Mouse (Mus musculus) NIH3T3 (cell line): ENCODE results near the gene Pfkfb3.

Source experiments
- DNase-seq: peaks from one replicate; pipeline ENCODE4 v3.0.0-alpha.2; 2012; ENCODE audit warnings: low read depth

The Pfkfb3 gene

DNA sequence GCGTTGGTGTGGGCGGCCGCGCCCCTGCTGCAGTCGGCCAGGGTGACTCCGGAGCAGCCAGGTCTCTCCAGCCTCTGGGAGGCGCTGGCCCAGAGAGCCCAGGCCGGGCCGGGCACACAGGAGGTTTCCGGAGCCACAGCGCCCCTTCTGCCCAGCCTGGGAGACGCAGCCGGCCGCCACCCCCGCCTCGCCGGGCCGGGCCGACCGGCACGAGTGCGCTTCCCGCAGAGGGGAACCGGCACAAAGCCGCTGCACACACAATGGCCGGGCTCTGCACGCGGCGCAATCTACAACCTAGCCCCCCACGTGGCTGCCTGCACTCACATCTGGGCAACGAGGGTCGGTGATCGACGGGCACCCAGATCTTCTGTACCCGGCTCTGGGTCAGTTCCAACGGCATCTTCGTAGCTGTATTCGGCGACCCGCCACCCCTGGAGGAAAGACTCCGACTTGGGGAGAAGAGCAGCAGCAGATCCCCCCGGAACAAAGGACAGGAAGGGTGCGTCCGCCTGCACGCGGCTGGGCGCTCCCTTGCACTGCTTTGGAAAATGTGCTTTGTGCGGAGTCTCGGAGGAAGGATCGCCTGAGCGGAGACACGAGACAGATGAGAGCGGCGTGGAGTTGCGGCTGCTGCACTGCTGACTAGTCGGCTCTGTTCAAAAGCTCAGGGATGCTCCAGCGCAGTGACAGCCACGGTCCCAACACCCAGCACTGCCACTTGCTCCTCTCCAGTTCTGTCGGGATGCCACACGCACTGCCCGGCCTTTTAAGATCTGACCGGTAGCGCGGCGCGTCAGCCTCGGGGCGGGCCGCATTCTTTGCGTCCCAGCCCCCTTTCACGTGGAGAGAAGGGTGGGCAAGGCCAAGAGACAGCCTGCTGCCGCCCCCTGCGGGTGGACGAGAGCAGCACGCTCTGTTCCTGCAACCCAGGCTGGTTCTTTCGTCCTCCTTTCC, 52.3 kb downstream of the Pfkfb3 start:
- DNase-seq, result peak; percentile 94

DNA sequence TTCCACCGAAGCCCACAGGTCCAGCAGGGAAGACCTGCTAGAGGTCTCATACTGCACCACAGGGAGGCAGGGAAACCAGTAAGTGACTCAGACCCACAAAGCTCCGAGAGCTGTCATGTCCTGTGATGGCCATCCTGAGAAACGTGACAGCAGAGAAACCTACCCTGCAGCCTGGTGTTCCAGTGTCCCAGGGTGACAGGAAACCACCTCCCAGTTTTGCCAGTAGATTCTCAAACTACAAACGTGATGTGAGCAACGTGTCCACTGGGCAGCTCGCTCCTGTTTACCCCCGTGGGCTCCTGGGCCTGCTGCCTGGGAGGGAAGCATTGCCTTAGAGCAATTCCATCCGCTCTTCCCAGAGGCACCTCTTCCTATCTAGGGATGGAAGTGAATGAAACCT, 53.2 kb downstream of the Pfkfb3 start:
- DNase-seq, result peak; percentile 51

DNA sequence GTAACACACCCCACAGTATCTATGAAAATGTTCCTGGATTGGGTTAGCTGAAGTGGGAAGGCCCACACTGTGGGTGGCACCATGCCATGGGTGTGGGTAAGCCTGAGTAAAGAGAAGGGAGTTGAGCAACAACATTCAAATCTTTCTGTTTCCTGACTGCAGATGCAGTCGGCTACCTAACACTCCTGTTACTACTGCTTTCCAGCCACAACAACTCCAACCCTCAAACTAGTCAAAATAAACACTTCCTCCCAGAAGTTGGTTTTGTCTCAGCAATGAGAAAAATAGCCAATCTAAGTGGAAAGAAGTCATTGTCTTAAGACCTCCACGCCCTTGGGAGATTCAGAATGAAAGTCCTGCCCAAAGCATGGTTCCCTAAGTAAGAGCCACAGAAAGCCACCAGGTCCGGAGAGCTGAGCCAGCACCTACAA, 57.3 kb downstream of the Pfkfb3 start:
- DNase-seq, result peak; percentile 67

DNA sequence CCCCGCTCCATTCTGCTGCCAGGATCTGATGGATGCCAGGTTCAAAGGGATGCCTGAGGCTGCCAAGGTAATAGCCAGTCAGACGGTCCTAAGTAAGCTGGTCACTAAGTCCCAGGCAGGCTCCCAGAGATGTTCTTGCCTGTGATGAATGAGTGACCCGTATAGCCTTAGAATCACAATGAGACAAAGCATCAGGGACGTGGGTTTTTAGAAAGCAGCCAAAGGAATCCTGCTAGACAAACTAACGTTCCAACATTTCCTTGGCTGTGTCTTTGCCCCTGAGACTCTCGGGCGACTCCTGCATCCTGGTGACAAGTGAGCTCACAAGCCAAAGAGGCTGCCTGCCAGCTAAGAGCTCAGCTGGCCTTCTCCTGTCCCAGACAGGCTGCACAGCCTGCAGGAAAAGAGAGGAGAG, 59.0 kb downstream of the Pfkfb3 start:
- DNase-seq, result no peak

DNA sequence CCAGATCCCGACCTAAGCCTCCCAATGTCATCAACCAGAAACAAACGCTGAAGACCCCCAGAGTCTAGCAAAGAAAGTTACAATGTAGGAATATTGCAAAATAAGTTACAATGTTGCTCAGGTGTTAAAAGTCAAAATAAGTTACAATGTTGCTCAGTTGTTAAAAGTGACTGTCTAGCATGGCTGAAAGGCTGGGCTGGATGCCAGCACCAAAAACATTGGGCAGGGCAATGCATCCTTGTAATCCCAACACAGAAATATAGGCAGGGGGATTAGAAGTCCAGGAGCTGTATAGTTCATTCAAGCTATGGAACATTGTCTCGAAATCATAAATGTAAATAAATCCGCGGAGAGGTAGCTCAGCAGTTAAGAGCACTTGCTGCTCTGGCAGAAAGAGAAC, 61.0 kb downstream of the Pfkfb3 start:
- DNase-seq, result no peak

DNA sequence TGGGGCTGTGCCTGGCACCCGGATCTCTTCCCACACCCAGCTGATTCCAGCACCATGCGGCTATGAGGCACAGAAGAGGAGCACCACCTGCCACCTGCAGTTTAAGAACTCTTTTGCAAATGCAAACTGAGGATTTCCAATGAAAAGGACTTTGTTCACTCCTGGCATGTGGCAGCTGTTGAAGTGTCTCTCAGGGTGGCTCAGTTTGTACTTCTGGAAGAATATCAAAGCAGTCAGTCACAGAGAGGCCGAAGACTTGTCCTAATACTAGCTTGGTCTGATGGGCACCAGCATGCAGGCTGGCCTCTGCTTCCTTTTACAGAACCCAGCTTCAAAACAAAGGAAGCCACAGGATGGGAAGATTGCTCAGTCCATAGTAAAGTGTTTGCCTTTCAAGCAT, 62.4 kb downstream of the Pfkfb3 start:
- no peak for DNase-seq

DNA sequence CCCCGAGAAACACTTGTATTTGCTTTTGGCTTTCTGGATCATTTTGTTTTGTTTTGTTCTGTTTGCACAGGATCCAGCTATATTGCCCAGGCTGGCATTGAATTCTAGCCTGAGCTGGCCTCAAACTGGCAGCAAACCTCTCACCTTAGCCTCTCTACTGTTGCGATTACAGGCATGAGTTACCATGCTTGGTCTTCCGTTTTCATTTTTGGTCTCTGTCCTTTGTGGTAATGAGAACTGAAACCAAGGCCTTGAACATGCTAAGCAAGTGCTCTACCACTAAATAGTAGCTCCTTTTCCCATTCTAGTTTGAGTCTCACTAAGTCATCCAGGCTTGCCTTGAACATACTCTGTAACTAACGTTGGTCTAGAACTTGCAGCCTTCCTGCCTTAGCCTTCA, 63.3 kb downstream of the Pfkfb3 start:
- DNase-seq, result no peak

DNA sequence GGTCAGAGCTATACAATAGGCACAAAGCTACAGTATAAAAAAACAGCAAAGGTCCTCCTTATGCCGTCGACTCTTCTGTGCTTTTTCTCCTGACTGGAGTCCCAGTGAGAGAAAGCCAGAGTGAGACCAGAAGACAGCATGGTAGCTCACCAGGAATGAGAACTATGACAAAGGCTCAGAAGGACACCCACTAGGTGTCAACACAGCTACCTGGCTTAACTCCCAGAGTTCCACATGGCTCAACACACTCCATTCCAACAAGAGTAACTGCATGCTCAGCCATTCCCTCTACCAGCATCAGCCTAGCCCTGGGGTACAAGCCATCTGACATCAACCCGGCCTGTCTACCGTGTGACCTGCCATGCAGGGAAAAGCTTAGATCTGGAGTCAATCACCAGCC, 70.7 kb downstream of the Pfkfb3 start:
- DNase-seq, result no peak

DNA sequence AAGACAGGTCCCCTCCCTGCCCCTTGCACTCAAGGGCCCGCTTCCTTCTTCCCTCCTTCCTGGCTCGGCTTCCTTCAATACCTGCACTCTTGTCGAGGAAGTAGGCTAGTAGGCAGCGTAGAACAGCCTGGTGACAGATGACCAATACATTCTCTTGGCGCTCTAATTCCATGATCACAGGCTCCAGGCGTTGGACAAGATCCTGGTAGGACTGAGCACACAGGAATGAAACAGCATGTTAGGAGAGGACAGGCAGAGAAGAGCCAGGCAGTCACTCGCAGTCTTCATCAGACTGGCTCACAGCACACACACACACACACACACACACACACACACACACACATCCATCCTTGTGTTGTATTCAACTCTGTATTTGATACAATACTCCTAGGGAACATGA, 71.5 kb downstream of the Pfkfb3 start:
- no peak for DNase-seq

DNA sequence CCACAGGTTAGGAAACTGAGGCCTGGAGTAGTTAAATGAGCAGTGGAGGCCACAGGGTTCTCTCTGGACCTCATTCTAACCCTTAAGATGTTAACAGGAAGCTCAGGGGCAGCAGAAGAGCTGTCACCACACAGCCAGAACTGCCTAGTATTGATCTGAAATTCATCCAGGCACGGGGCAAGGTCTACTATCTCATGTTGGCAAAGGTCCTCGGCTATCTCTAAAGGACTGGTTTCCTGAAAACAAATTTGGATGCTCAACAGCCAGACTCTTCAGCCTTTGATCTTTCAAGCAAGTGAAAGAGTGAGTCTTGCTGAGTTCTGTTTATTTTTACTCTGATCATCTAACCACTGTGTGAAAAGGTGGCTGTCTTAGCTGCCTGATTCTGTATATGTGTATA, 74.9 kb downstream of the Pfkfb3 start:
- DNase-seq, result no peak

DNA sequence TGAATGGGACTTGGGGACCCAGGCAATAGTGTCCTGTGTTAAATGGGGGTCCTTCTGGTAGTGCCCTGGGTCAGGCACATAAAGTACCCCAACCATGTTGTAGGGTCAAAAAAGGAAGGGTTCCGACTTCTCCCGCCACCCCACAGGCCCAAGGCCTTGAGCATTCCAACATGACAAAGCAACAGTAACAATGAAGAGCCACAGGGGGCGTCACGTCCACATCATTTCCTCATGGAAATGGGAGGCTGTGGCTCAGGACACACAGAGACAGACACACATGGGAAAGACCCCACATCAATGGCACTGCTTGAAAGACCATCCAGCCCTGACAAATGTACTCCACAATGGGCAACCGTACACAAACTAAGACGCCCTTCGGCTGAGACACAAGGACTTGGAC, 78.6 kb downstream of the Pfkfb3 start:
- DNase-seq, result no peak

DNA sequence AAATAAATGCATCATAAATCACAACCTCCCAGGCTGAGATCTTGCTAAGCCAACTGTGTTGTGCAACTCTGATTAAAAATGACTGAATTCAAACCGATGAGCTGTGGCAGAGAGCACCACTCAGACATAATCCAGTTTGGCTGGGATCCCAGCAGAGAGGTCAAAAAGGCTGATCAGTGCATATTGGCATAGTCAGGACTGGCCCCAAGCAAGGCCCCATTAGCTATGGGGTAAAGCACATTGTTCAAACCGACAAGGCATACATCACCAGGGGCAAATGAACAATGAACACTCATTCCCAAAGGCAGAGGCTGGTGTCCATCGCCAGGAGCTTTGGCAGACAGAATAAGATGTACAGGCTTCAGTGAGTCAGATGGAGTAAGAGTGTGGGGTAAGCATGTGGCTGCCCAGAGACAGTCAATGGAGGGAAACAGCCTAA, 89.2 kb downstream of the Pfkfb3 start:
- peak; percentile 97 for DNase-seq

DNA sequence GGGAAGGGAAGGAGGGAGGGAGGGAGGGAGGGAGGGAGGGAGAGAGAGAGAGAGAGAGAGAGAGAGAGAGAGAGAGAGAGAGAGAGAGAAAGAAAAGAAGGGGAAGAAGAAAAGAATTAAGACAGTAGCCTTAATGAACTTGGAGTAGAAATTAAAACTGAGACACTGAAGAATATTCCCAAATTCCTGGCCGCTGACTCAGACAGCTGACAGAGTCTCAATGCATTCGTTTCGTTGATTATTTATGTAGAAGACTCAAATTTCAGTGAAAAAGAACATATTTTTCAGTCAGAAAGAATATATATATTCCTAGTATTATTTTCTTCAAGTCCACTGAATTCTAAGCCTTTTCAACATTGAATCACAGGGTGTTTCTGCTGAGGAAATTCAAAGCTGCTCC, 92.9 kb downstream of the Pfkfb3 start:
- peak; percentile 54 for DNase-seq

DNA sequence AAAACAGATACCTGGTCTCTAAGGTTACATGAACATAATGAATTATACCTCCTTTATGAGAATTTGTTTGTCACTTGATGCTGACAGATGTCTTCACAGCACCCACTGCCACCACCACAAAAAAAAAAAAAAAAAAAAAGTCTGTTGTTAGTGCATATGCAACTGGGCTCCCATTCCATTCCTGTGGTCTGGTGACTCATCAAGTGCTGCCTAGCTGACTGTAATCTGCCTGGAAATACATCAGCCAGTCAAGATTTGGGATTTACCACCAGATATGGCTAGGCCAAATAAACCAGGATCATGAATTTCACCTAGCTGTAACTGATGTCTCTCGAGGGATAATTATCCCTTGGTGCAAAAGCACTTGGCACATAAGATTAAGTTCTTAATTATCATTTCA, 95.4 kb downstream of the Pfkfb3 start:
- DNase-seq, result peak; percentile 85

DNA sequence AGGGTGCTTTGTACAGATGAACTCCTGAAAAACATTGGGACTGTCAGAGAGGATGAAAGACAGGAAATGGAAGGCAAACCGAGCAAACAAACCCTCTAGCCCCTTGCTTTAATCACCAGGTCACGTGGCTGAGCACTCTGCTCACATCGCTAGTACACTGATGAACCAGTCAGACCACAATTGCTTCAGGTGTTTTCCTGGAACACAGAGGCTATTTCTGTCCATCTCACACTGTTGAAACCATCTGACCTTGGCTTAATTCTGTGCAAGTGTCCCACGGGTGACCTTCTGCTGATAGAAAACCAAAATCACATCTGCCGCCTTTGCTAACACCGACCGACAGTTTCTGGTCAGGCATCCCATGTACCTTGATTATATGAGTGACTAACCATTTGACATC, 96.0 kb downstream of the Pfkfb3 start:
- DNase-seq, result no peak

DNA sequence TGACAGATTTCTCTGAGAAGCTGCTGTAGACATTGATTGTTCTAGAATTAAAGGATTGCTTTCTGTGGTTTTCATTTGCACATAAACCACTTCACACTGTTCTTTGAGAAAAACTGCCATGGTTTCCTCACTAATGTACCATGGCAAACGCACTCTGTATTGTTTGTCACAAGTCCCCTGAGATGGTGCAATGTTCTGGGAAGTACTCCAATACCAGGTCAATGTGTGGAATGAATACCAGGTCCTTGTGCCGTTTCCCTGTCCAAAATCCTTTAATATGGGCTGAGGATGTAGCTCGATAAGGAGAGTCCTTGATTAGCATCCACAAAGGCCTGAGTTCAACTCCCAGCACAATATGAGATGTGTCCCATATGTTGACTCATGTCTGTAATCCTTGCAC, 105.2 kb downstream of the Pfkfb3 start:
- no peak for DNase-seq

DNA sequence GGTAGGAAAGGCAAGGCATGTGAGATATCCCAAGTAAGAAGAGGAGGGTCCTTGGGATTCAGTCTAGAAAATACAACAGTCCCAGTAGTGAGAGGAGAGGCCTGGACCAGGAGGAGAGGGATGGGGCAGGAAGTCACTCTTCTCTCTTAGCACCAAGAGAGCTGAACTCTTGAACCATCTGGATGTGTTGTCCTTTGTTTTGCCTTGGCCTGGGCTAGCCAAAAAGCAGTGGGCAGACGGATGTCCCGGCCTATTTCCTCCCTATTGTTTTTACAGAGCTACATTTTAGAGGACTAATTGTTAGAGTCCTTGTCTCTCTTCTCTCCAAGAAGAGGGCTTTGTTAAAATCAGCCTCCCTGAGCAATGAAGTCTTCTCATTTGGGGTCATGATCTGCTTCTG, 106.0 kb downstream of the Pfkfb3 start:
- no peak for DNase-seq

DNA sequence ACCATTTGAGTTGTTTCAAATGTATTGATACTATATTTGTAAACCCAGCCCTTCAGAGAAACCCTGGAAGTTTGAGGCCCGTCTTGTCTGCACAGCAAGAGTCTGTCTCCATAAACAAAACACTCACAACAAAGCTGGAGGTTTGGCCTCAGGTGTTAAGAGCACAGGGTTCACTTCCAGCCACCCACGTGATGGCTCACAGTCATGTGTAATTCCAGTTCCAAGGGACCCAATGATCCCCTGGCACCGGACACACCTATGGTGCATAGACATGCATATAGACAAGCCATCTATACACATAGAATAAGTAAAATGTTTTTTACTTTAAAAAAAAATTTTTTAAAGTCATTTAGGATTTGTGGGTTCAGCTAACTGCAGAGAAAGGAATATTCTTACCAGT, 108.2 kb downstream of the Pfkfb3 start:
- DNase-seq, result no peak

DNA sequence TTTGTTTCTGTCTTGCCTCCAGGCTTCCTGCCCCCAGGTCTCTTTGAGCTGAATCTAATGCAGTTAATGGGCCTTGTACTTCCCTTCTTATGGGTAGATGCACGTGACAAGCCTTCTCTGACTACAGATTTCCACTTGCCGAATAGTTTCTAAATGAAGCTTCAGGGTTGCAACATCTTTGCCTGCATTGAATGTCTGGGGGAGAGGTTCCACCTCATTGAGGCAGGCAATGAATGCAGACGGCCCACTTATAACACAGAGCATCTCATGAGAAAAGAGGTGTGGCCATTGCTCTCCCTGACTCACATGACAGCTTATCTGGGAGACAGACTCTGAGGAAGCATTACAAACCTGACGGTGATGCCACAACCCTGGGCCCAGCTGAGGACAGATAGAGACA, 112.0 kb downstream of the Pfkfb3 start:
- DNase-seq, result peak; percentile 61

DNA sequence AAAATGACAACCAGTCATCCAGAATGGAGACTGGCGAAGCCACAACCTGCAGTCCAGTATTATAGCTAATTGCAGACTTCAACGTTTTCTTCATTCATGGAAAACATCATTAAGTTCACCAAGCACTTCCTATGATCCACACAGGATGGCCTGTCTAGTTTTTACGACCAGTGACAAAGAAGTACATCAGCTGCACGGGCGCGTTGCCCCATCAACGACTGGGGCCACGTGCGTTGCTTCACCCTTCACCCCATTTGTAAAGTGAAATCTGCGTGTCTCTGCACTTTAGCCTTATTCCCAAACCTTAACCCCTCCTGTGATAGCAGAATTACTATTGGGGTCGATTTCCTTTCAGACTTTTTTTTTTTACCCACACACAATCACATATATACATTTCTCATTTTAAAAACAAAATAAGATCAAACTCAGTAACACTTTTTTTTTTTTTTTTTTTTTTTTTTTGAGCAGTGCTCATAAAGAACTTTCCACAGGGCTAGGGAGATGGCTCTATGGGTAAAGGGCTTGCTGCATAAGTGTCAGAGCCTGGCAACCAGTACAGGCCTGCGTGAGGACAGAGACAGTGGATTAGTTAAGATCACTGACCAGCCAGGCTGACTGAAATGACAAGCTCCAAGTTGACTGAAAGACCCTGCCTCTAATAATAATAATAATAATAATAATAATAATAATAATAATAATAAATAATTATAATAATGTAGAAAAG, 115.5 kb downstream of the Pfkfb3 start:
- no peak for DNase-seq

DNA sequence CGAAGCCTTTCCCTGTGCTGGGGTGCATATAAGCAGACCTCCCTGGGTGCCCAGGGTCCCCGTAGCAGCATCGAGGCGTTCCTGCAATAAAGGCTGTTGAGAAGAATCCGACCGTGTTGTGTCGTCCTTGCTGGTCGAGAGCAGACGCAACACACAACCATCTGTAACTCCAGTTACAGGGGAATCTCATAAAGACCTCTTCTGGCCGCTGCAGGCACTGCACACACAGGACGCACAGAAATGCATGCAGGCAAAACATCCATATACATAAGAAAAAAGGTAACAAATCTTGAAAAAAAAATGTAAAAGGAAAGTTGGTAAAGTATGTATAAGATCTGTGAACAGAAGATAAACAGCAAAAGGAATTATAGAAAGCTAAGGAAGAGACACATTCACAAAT, 117.5 kb downstream of the Pfkfb3 start:
- no peak for DNase-seq

DNA sequence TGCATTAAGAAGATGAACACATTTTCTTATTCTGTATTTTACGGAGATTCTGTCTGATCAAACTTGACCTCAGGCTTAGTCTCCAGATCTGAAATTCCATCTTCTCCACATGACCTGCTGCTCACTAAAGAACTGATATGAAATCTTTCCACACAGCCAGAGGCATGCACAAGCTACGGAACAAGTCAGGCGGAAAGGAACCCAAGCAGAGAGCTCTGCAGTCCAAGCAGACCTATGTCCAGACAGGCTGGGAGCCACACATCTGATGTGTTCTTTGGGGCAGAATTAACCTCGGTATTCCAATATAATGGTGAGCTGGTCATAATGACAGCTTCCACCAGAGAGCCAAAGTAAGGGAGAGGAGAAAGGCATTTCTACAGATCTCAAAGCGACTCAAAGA, 120.5 kb downstream of the Pfkfb3 start:
- DNase-seq, result no peak

DNA sequence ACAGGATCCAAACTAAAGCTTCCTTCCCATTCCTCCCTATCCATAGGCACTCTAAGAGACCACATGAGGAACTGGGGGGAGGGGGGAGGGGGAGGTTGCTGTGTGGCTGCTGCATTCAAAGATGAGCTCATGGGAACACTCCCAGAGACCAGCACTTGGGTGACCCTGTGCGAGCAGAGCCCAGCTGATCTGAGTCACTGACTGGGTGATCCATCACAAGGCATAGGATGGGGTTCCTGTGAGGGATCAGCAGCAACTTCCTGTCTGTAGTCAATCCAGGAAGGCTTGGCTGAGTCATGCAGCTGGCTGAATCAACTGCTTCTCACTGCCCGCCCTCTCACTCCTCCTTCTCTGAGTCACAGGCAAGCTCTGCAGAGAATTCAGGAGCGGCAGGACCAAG, 124.3 kb downstream of the Pfkfb3 start:
- peak; percentile 95 for DNase-seq
